Mouse (Mus musculus): ENCODE measurements at regions not wholly inside any gene's neighbourhood (a gene's known extent, or its start where the extent isn't known, plus 50 kb on each side); places are given as distances from the start of the nearest gene placed in this dataset.
A peak's percentile ranks its signal among the peaks of the same experiment; 100 is the strongest.
"Not testable (repeated sequence)": the region's sequence is repeated elsewhere in the genome, so short reads cannot be mapped to it uniquely, and the experiment has no call there.

DNA sequence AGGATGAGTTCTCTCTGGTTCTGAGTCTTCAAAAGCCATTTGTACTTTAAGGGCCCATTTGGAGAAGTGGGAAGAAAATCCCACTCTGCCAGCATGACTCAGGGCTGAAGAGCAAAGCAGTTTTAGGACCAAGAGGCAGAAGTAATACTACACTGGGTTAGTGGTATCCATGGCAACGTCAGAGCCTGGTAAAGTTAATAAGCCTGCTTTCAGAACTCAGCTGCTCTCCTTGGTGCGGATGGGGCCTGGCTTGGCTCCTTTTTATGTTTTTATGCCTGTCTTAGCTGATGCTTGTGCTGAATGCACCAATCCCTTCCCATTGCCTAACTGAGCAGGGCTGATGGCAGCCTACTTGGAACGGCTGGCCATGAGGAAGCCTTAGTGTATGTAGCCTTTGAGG lies 306.7 kb downstream of the Abcc12 start:
- no peak for DNase-seq

DNA sequence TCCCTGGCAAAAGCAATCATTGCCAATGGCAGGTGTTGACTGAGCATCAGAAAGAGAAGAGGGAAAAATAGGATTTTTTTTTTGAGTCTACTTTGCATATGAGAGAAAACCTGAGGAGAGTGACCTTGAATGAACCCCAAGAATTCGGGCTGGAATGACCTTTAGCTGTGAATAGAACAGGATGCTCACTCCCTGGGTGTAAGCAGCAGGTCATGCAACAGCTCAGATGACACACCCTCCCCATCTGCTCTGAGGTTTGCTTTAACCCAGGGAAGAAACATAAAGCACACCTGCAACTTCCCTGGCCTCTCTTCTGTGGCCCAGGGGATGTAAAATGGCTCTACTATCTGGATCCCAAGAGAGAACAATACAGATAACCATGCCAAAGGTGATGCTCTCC lies 307.9 kb downstream of the Abcc12 start:
- no peak for DNase-seq

GRCm38 (mm10) chr8:86271477-86271876 lies 309.0 kb downstream of the Abcc12 start:
- DNase-seq = no peak

- no peak for DNase-seq
These were observed 322.5 kb downstream of the Abcc12 start for GRCm38 (mm10) chr8:86258011-86258410.

GRCm38 (mm10) chr8:86255431-86255830 lies 325.1 kb downstream of the Abcc12 start:
- DNase-seq = no peak

- DNase-seq = no peak
These were observed 325.8 kb downstream of the Abcc12 start for GRCm38 (mm10) chr8:86254680-86255079.

DNA sequence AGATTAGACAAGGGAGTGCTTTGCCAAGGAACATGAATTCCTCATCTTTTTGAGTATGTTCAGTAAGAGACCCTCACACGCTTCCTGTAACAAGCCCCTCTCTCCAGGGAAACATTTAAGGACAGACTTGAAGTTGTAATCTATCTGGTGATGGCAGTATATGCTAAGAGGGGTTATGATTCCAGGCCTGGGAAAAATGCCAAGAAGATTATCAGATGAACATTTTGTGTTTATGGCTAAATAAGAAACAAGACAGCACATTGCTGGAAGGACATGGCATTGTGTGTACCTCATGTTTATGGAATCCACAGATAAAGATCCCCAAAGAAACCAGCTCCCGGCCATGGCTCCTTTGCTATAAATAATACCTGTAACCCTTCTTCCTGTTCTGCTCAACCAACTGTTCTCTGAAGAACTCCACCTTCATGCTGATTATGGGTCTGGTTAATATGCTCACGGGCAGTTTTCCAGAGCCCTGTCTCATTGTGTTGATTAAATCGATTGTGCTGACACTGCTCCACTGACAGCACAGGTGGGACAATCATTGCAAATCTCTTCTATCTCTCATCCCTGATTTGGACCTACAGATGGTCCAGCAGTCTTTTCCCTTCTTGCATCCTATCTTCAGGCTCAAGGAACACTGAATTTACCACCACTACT lies 327.7 kb downstream of the Abcc12 start:
- peak; percentile 50 for DNase-seq

- DNase-seq = no peak
These were observed 345.8 kb downstream of the Abcc12 start for GRCm38 (mm10) chr8:86234696-86235095.

DNA sequence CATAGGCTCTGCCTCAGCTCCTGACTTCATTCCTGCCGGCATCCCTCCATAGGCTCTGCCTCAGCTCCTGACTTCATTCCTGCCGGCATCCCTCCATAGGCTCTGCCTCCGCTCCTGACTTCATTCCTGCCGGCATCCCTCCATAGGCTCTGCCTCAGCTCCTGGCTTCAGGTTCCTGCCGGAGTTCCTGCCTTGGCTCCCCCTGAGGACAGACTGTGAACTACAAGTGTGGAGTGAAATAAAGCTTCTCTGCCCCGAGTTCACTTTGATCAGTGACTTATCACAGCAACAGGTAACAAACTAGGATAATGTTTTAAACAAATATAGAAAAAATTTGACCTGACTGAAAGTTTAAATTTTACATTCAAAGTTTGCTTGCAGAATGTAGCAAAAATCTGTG lies 348.5 kb downstream of the Abcc12 start:
- DNase-seq = not testable (repeated sequence)

DNA sequence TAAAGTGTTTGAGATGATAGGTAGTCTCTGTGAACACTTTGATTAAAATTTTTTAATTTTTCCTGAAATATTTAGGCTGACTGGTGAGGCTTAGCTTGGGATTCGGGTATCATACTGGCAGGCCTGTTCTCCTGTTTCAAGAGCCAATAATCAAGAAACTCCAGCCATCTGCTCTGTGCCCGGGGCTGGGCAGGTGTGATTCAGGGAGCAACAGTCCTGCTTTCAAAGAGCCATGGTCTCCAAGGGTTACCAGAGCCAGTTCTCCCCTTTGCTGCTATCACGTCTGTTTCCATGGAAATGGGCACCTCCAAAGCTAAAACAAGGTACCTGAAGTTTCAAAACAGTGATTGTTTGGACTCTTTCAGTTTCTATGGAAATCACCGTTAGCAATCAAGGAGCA lies 355.6 kb downstream of the Abcc12 start:
- no peak for DNase-seq

GRCm38 (mm10) chr8:86222715-86223114 lies 357.8 kb downstream of the Abcc12 start:
- DNase-seq = no peak

GRCm38 (mm10) chr8:86222228-86222627 lies 358.3 kb downstream of the Abcc12 start:
- DNase-seq = no peak

GRCm38 (mm10) chr8:86214399-86214798 lies 366.1 kb downstream of the Abcc12 start:
- DNase-seq = no peak

- DNase-seq = no peak
These were observed 368.0 kb downstream of the Abcc12 start for GRCm38 (mm10) chr8:86212461-86212860.

DNA sequence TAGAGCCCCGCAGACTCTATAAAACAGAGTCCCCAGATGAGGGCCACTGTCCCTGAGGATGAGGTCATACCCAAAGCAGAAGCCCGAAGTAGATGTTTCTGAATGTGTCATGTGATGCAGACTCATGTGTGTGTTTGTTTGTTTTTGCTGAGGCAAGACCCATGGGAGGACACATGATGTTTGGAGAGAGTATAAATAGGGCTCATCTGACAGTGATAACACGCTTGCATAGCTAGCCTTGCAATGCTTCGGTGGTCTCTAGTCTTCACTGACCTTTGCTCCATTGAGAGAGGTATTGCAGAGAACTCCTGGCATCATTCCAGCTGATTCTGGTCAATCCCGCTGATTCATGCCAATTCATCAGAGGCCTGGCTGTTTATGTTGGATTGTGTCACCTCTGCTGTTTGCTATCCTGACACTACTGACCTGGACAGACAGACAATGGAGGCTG lies 368.1 kb downstream of the Phkb start:
- no peak for DNase-seq

DNA sequence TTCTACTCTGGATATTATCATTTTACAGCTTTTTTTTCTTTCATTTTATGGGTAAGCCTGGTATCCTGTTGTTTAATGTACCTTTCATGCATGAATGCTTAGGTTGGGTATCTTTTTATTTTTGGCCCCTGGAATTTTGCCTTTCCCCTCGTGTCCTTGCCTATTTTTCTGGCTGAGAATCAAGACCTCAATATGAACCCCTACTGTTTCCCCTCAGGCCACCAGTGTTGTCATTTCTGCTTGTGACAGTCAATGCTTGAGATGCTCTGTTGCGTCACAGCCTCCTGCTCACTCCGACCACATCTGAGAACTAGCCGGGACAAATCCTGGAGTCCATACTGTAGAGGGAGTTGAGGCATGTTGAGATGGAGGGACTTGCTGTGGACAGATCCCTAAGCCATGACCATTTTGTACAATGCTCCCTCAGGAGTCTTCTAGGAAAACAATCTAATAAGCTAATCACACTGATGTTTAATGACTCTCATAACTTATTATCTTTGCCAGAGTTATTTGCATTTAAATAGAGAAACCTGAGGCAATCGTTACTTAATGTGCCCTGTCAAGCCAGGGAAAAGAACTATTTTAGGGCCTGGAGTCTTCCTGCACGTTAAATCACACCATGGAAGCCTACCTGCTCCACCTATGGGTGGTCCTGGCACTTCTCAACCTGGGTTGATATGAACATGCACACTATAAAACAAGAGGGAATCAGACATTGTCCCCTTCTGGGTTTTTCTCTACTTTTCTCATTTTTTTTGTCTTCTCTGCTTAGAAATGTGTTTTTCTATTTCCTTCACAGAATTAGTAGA lies 363.9 kb downstream of the Phkb start:
- no peak for DNase-seq

- no peak for DNase-seq
These were observed 362.3 kb downstream of the Phkb start for GRCm38 (mm10) chr8:86203107-86203506.

DNA sequence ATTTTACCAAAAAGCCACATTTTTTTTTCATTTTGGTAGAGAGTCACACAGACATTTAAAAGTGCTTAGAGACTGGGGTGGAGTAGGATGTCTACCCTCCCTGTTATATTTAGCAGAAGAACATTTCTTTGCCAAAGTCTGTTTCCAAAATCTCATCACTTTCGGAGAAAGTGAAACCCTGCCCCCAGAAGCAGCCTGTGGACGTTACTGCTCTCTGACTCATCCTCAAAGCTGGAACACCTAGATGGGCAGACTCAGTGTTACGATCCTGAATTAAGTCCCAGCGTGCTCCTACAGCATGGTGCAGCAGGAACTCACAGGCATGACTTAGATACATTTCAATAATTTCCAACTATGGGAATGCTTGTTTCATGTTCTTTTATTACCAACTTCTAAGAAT lies 361.1 kb downstream of the Phkb start:
- DNase-seq = no peak

DNA sequence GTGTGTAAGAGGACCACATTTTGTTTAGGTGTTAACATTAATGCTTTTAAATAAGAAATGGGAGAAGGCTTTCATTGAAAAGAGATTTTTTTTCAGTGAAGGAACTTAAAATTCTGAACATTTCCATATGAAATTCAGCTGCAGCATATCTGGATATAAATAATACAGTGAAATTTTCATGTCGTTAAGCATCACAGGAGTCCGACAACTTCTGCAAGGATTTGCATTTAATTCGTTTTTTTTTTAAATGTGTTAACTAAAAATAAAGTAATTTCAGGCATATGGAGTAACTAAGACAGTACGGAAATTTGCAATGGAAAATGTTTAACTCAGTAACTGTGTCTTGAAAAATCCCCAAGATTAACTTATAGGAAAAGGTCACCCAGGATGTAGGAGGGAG lies 351.5 kb downstream of the Phkb start:
- DNase-seq = no peak

- DNase-seq = no peak
These were observed 343.9 kb downstream of the Phkb start for GRCm38 (mm10) chr8:86184671-86185070.

DNA sequence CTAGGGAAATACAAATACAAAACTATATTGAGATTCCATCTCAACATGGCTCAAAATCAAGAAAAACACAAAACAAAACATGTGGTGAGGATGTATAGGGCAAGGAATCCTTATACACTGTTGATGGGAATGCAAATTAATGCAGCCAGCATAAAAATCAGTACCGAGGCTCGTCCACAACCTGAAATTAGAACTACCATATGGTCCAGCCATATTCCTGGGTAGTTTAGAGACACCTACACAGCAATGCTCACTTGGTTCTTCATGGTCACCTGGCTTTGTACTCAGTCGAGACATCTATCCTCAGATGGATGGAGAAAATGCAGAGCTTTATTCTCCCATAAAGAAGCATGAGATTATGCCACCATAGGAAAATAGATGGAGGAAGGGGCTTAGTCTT lies 340.0 kb downstream of the Phkb start:
- no peak for DNase-seq

GRCm38 (mm10) chr8:86170091-86170490 lies 329.3 kb downstream of the Phkb start:
- DNase-seq = no peak

DNA sequence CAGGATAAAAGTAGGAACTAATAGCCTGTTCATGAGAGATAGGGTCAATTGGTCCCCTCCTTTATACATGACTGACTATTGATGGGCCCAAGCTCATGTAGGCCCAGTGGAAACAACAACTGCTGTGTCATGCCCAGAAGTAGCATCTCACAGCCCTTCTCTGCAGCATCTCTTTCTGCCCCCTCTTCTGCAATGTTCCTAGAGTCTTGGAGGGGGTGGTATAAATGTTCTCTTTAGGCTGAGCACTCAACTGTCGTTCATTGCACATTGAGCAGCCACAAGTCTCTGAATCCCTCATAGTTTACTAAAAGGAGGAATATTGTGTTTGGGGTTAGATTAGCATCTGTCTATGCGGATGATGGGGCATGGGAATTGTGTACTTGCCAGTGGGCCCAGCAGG lies 324.1 kb downstream of the Phkb start:
- no peak for DNase-seq

- DNase-seq = no peak
These were observed 318.5 kb downstream of the Phkb start for GRCm38 (mm10) chr8:86159074-86159783.
